Mouse (Mus musculus): Measurements from ENCODE around the gene Kctd19.

The Kctd19 gene

DNA sequence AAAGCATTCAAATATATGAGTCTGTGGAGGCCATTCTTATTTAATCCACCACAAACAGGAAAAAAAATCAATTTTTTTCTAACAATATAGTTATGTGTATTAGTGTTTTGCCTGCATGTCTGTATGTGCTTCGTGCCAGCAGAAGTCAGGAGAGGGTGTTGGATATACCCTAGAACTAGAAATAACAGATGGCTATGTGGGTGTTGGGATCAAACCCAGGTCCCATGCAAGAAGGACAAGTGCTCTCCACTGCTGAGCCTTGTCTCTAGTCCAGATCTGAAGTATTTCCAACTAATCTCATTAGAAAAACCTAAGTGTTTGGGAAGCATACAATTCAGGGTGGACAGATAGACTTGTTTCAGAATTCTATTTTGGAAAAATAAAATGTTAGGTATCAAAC lies 8.7 kb upstream of the Kctd19 start:
- no peak for DNase-seq (ENCODE audit: low read depth, low spot score)

DNA sequence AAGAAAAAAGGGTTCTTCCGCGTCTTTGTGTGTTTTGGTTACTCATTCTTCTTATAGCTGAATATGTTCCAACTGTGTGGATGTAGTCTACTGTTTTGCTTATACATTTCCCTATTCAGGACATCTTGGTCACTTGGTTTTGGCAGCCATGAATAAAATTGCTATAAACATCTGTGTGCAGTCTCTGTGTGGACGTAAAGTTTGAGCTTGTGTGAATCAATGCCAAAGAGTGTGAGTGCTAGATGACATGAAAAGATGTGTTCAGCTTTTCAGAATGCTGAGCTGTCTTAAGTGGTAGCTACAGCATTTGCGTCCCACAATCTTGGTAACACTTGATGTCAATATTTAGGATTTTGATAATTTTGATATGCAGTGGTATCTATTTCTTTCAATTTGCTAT lies 6.5 kb upstream of the Kctd19 start:
- DNase-seq (ENCODE audit: low read depth, low spot score), result no peak

DNA sequence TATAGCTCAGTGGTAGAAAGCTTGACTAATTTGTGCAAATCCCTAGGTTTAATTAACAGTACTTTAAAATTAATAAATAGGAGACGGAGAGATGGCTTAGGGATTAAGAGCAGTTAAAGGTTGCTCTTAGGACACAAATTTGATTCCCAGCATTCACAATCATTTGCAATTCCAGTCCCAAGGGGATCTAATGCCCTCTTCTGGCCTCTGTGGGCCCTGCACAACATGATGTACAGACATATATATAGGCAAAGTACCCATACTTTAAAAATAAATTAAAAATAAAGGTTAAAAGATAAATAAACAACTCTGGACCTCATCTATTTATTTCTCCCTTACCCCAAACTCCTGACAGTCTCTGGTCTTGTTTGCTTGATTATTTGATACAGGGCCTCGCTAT lies 5.7 kb upstream of the Kctd19 start:
- peak; percentile 34 for DNase-seq (ENCODE audit: low read depth, low spot score)

DNA sequence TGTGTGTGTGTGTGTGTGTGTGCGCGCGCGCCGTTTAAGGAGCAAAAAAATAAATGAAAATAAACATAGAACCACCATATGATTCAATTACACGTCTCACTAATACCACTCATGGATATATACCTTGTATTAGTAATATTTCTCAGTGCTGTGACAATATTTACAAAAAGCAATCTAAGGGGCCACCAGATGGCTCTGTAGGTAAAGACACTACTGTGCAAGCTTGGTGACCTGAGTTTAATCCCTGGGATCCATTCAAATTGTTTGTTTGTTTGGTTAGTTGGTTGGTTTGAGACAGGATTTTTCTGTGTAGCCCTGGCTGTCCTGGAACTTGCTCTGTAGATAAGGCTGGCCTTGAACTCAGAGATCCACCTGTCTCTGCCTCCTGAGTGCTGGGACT lies 3.4 kb downstream of the Kctd19 start:
- DNase-seq (ENCODE audit: low read depth, low spot score), result no peak

DNA sequence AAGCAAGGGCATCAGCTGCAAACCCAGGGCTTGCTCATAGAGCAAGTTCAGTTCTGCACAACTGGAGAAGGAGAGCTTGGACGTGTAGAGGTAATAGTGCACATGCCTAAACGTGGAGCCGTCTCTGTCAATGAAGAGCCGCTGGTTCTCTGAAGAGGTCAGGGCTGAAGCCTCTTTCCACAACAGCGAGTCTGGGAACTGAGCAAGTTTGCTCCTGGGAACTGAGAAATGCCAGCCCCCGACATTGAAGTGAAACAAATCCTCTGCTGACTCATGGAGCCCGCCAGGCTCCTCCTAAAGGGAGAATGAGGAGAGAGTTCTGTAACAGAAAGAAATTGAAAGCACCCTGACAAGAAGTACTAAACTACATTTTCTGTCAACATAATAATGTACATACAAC lies 5.0 kb downstream of the Kctd19 start:
- DNase-seq (ENCODE audit: low read depth, low spot score), result no peak

DNA sequence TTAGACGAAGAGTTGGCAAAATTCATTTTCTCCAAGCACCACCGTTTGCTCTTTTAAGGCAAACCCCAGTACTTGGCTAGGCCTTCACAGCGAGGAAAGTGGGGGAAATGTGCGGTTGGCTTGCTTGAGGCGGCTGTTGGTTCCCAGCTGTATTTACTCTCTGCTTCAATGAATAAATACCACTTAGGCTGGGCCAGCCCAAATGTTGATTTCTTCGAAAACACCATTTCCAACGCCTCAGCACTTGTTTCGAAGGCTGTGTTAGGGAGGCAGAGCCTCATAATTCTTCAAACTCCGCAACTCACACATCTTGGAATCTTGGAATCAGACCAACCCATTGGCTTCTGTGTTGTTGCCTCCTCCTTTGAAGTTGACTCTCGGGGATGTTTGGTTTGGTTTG lies 6.9 kb downstream of the Kctd19 start:
- no peak for DNase-seq (ENCODE audit: low read depth, low spot score)

DNA sequence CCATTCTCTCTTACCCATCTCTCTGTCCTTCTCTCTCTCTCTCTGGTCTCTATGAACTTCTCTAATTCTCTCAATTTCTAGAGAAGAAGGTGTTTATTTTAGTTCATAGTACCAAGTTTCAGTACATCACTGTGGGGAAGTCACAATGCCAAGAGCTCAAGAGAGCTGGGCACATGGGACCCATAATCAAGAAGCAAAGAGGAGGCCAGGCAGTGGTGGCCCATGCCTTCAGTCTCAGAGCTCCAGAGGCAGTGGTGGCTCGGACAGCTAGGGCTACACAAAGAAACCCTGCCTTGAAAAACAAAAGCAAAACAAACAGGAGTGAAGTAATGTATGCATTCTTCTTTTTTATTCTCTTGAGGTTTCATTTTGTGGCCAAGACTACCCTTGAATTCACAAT lies 8.8 kb downstream of the Kctd19 start:
- DNase-seq (ENCODE audit: low read depth, low spot score), result no peak

DNA sequence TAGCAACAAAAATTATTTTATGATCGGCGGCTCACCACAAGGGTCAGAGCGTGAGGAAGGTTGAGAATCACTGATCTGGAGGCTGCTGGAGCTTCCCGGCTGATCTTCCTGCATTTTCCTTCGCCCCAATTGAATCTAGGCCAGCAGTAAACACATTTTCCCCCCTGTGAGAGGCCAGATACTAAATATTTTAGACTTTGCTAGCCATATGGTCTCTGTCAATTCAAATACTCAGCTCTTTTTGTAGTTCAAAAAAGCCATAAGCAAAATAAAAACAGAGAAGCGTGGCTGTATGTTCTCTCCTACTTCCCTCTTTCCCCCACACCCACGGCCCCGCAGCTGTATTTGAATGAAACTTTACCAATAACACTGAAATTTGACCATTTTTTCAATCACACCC lies 9.8 kb downstream of the Kctd19 start:
- no peak for DNase-seq (ENCODE audit: low read depth, low spot score)

DNA sequence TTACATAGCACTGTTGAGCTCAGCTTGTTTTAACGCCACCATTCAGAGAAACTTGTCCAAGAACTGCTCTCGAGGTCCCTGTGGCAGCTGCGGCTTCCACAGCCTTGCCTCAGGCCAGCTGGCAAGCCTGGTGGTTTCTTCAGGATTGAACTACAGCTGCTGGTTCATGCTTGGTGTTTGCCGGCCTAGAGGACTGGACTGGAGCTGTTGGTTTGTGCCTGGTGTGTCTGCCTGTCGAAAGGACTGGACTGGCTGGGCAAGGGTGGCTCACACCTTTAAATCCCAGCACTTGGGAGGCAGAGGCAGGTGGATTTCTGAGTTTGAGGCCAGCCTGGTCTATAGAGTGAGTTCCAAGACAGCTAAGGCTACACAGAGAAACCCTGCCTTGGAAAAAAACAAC lies 13.3 kb downstream of the Kctd19 start:
- no peak for DNase-seq (ENCODE audit: low read depth, low spot score)

DNA sequence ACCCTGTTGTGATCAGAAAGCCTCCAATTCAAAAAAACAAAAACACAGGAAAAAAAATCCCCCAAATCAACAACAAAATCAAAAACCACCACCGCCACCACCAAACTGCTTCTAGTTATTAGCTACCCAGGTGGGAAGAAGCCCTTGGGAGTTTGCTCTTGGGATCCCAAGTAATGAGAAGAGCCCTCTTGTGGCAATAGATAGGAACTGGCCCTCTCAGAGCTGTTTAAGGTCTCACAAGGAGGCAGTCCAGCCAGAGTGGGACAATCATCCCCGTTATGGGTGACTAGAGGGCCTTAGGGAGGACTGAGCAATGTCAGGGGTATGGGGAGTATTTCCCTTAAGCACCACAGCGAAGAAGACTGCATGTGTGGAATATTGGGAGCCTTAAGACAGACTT lies 15.6 kb downstream of the Kctd19 start:
- DNase-seq (ENCODE audit: low read depth, low spot score), result peak; percentile 78

DNA sequence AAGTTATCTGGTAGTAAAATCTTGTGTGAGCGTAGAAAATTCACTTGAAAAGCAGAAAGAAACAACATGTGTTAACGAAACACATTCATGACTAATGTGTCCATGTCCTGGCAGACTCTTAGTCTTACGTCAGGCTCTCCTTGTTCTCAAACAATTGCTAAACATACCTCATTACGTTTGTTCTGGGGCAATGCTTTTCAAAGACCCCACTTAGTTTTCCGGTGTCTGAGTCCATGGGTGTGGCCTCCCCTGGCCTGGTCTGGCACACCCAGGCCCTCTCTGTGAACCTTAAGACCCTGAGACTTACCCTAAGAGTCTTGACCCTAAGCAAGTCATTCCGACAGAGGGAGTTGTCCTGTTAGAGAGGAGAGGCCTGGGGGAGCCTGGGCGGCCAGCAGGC lies 19.4 kb downstream of the Kctd19 start:
- DNase-seq (ENCODE audit: low read depth, low spot score), result peak; percentile 49

DNA sequence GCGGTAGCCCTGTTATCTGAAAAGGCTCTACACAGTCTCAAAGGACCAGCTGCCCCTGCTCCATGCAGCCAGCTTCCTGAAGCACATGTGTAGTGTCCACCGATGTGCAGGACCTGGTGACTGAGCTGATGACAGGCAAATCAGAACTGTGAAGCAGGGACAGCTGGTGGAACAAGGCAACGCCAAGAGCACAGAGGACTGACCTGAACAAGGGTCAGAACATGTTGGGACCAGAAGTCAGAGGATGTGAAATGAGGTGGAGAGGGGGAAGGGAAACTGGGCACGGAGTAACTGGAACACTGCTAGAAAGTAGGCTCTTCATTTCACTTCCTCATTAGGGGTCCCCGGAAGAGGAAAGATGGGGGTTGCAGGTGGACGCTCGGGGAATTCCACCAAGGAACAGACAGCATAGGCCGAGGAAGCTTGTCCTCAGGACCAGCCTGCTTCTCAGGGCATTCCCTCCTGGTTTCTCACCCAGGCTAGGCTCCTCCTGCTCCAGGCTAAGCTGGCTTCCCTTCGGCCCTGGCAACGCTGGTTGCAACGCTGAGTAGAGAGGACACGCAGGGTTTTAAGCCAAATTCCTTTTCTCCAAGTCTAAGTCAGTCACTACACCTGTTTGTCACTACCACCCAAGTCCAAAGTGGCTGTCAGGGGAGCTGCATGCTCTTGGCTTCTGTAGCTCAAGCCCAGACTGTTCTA lies 20.1 kb downstream of the Kctd19 start:
- DNase-seq (ENCODE audit: low read depth, low spot score), result no peak

DNA sequence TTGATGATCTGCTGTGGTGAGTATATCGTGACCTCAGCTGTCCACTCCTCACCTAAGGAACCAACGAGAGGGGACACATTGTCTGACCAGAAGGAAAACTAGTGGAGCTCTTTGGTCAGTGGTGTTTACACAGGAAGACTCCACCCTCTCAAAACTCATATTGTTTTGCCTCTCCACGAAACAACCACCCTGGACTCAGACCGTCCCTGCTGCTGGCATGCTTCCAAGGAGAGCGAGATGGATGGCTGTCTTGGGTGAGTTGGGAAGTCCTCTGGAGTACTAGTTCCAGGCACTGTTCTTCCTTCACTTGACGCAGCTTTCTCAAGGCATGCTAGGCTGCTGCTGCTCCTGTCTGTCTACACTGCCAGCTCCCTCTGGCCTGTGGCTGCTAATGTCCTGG lies 24.2 kb downstream of the Kctd19 start:
- DNase-seq (ENCODE audit: low read depth, low spot score), result no peak

DNA sequence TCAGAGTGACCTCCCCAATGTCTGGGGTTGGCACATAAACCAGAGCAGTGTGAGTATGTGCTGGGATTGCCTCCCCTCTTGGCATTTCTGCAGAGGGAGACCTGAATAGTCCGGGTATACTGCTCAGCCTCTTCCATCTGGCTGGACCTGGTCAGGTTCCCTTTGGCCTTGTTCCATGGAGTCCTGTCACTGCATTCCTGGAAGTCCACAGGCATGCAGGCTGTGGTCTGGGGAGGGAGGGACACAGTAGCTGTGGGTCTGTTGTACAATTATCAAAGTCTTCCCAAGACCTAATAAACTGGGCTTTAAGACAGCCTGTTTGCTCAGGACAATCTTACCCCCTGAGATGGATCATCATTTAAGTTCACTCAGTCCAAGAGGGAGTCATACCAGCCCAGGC lies 26.2 kb downstream of the Kctd19 start:
- DNase-seq (ENCODE audit: low read depth, low spot score), result no peak

DNA sequence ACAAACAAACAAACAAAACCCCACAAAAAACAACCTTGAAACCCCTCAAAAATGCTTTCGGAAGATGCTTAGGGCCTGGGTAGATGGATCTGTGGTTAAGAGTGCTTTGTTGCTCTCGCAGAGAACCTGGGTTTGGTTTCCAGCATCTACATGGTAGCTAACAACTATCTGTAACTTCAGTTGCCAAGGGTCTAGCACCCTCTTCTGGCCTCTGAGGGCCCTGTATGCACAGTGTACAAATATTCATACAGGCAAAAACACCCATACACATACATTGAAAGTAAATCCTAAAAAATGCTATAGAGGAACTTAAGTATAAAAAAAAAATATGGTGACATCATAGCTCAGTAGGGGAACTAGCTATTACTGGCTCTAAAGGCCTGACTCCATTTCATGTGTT lies 29.2 kb downstream of the Kctd19 start:
- DNase-seq (ENCODE audit: low read depth, low spot score), result no peak

DNA sequence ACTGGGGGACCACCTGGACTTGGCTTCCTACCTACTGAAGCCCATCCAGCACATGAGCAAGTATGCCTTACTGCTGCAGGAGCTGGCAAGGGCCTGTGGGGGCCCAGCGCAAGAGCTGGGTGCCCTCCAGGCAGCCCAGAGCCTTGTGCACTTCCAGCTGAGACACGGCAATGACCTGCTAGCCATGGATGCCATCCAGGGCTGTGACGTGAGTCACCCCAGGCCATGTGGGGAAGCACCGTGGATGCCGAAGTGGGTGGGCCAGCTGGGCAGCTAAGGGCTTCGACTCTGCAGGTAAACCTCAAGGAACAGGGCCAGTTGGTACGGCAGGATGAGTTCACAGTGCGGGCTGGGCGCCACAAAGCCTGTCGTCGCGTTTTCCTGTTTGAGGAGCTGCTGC lies 33.0 kb downstream of the Kctd19 start:
- DNase-seq (ENCODE audit: low read depth, low spot score), result no peak

DNA sequence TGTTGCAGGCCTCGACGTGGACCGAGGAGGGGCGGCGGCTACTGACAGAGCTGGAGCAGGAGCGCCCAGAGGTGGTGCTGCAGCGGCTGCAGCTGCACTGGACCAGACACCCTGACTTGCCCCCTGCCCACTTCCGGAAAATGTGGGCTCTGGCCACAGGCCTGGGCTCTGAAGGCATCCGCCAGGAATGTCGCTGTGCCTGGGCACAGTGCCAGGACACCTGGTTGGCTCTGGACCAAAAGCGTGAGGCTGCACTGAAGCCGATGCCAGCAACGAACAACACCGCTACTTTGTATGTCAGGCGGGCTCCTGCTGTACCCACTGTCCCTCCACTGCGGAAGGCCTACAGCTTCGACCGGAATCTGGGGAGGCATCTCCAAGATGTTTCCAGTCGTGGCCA lies 34.6 kb downstream of the Kctd19 start:
- no peak for DNase-seq (ENCODE audit: low read depth, low spot score)

DNA sequence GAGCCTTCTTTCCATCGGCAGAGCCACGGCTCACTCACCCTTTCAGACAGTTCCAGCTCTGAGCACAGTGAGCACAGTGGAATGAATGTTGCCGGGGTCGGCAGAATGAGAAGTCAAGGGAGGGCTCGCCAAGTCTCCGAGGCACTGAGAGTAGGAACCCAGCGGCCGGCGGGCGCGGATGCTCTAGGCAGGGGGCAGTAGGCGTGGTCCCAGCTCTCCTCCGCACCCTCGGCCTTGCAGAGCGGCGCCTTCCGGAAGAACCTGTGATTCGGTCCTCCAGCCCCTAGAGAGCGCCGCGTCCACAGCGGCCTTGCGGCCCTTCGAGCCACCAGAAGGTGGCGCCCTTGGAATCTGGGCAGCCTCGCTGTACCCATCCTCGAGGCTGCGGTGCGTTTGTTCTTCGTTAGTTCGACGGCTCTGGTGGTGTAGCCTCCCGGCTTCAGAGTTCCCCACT lies 38.8 kb downstream of the Kctd19 start:
- peak; percentile 96 for DNase-seq (ENCODE audit: low read depth, low spot score)

DNA sequence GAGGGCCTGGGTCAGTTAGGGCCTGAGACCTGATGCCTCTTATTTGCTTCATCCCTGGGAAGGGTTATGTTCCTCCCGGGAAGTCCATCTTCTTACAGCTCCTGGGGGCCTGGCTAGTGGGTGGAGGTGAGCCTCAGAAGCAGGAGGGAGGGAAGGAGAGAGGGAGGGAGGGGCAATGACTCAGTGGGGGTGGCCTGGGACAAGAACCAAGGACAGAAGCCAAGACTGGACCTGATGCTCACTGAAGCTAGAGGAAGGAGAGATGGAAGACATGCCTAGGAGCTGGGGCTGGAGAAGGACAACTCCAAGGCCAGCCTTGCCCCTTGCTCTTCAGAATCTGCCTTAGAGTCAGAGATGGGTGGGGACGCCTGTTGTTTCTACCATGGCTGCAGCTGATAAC lies 40.3 kb downstream of the Kctd19 start, which contains the start of gene Plekhg4:
TSS of gene Plekhg4 (plus strand) at position 243 of the 400 bp plus-strand sequence.
- DNase-seq (ENCODE audit: low read depth, low spot score), result no peak

DNA sequence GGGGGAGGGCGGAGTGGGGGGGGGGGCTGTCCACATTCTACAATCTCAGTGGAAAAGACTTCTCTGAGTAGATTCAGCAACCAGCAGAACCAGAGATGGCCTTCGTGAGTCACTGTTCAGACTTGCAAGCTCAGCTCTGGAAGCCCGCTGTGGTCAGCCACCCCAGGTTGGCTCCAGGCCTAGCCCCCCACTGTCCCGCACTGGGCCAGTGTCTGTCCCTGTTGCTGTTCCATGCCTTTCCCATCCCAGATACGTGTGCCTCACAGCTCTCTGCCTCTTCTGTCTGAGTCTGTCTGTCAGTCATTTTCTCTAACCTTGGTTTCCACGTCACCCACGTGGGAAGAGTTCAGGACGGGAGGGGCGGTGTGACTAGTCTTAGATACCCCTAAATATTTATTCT lies 40.8 kb downstream of the Kctd19 start:
- no peak for DNase-seq (ENCODE audit: low read depth, low spot score)

DNA sequence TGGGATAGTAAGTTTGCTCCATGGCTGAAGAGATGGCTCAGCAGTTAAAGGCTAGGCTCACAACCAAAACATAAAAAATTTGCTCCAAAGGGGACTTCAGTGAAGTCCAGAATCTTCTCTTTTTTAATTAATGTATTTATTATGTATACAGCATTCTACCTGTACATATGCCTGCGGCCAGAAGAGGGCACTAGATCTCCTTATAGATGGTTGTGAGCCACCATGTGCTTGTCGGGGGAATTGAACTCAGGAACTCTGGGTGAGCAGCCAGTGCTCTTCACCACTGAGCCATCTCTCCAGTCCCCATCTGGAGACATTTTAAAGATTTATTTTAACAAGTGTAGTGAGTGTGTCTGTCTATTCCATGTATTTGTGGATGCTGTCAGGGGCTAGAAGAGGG lies 46.2 kb downstream of the Kctd19 start:
- DNase-seq (ENCODE audit: low read depth, low spot score), result peak; percentile 67

DNA sequence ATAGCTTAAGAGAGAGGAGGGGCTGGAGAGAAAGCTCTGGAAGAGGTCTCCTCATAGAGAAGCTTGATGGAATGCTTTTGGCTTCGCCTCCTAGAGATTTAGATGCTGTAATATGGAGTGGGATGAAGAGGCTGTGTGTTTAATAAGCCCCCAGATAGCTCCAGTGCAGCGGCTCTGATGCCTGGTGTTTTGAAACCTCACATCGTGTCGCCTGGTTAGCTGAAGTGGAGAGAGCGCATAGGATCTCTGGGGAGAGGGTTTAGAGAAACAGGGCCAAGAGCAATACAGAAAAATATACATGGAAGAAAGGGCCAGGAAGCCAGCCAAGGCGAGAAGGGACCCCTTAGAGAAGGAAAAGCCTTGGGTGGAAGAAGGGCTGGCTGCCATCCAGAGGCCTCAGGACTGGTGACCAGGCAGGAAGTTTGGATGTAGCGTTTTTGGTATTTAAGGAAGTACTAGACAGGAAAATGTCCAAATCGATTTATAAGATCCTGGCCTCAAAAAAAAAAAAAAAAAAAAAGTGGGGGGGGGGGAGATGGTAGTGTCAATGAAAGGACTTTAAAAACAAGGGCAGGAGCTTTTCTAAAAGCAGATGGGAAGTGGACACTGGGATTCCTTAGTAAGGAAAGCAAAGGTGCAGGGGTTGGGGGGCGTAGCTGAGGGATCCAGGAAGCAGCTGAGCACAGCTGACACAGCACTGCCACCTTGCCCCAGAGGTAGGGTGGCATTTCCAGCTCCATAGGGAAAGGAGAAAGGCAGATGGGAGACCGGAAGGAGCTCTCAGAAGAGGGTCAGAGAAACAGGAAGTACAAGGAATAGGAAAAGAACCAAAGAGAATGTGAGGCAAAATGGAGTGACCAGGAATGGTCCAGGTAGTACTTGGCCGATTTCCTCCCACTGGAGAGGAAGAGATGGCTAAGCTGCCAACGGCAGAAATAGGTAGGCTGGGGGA lies 51.3 kb downstream of the Kctd19 start:
- no peak for DNase-seq (ENCODE audit: low read depth, low spot score)

DNA sequence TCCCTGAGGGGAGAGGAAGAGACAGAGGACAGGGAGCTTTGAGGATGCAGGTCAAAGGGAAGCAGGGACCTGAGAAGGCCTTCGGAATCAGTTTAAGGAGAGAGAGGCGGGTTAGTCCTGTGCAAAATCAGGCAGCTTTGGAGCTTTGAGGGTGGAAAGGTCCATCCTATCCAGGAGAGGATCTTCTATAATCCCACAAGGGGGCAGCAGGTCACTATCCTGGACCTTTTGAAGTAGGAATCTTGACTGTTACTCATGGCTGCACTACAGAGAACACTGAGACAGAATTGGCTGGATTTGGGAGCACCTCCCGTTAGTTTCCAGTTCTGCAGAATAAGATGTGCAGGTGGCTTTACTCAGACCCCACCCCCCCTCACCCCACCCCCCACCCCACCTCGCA lies 53.7 kb downstream of the Kctd19 start:
- peak; percentile 55 for DNase-seq (ENCODE audit: low read depth, low spot score)

Measured in ZHBTc4 (cell line).